Comparison of ENCODE assay signal across 26 mouse cellular contexts in the genomic region with DNA sequence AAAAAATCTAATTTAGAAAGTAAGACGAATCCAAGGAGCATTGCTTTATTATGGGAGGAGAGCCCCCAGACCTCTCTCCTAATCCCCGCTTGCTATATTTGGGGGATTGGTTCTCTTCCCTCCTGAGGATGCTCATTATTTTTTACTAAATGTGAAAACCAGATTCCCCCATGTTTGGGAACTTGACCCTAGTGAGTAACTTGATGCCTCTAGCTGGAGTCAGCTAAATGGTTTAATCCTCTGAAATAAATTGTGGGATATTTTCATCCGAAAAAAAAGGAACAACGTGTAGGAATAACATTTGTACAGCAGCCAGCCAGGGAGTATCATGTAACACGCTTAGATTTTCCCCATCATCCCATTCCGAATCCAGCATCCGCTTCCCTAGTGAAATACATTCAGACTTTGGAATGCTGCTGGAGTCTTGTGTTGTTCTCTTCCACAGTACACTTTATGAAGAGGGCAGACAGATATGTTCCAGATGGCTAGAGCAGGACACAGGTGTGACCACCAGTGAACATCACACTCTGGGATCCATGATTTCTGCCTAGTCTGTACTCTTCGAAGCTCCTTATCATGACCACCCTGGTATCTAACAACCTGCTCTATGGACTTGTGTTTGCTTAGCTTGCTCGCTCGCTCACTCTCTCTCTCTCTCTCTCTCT.
A peak's percentile ranks its signal among the peaks of the same experiment; 100 is the strongest.
DNase-seq lines count a peak whose midpoint lies in the region; ATAC-seq lines count a peak whose summit lies in the region.
"Had no signal": no experiment of that assay in that cellular context is flagged by ENCODE, and none has a peak within 500 bp of the region (broad histone marks: within the 10 kb centered on the region; RNA-seq: fewer than 3 reads in every experiment).

No protein-coding gene starts in this region.

- H3K27me3 ChIP-seq in lung, embryonic 15.5 days: no peaks in the 10 kb centered on the region
- H3K27me3 ChIP-seq in embryonic facial prominence, embryonic 15.5 days: no peaks in the 10 kb centered on the region
- no peaks in the 10 kb centered on the region for H3K27me3 ChIP-seq in limb, embryonic 15.5 days
- H3K27me3 ChIP-seq: heart, embryonic 15.5 days; liver, embryonic 15.5 days; neural tube, embryonic 12.5 days had no signal

- DNase-seq in frontal cortex, adult 2 months (ENCODE audit: extremely low spot score in 1 of 2, low spot score in 1 of 2): no peak
- no peak for DNase-seq in lung, postnatal 25 days (ENCODE audit: low spot score)
- no peak for DNase-seq in cerebellum, postnatal 25 days
- DNase-seq in thymus, postnatal 10 days (ENCODE audit: low spot score in 2 of 2): no peak
- DNase-seq: adrenal gland, postnatal 14 days; cerebellum, adult 9-11 months; forebrain, postnatal 0 days; gastrocnemius, postnatal 10 days; heart, adult 2 months; heart, postnatal 4 days; kidney, postnatal 25 days; left cerebral cortex, postnatal 4 days; lung, postnatal 4 days; thymus, postnatal 36 days had no signal

- H3K4me2 ChIP-seq in lung, embryonic 15.5 days: no peak overlapping the region
- no peak overlapping the region for H3K4me2 ChIP-seq in embryonic facial prominence, embryonic 15.5 days (replicated peaks)
- H3K4me2 ChIP-seq in limb, embryonic 15.5 days: no peak overlapping the region
- H3K4me2 ChIP-seq: heart, embryonic 15.5 days; liver, embryonic 15.5 days; midbrain, embryonic 11.5 days; neural tube, embryonic 12.5 days had no signal

- 64% methylated on average over 10 of the region's 10 CpGs for WGBS in lung, embryonic 15.5 days
- WGBS in embryonic facial prominence, embryonic 15.5 days: 45% methylated on average over 10 of the region's 10 CpGs
- WGBS in limb, embryonic 15.5 days: 42% methylated on average over 10 of the region's 10 CpGs

- H3K27ac ChIP-seq in lung, embryonic 15.5 days: 0 out of 2 replicates have a peak overlapping the region, but pooled peaks have one; percentile 6
- peak overlapping the region; percentile 65 for H3K27ac ChIP-seq in embryonic facial prominence, embryonic 15.5 days (replicated peaks)
- peak overlapping the region; percentile 63 for H3K27ac ChIP-seq in limb, embryonic 15.5 days
- H3K27ac ChIP-seq: forebrain, embryonic 10.5 days; heart, adult 2 months; heart, embryonic 15.5 days; liver, embryonic 15.5 days; neural tube, embryonic 12.5 days had no signal

- no peak overlapping the region for H3K4me3 ChIP-seq in lung, embryonic 15.5 days
- no peak overlapping the region for H3K4me3 ChIP-seq in embryonic facial prominence, embryonic 15.5 days (replicated peaks)
- H3K4me3 ChIP-seq in limb, embryonic 15.5 days: no peak overlapping the region
- H3K4me3 ChIP-seq: forebrain, embryonic 10.5 days; heart, adult 2 months; heart, embryonic 15.5 days; liver, embryonic 15.5 days; neural tube, embryonic 12.5 days had no signal

- ATAC-seq in frontal cortex, adult (ENCODE audit: low TSS enrichment): 0 out of 2 replicates have a peak, but pooled peaks have one; percentile 11
- ATAC-seq in lung, embryonic 15.5 days (ENCODE audit: borderline replicate concordance, extremely low read depth, low FRiP score, low TSS enrichment): no peak
- ATAC-seq in embryonic facial prominence, embryonic 15.5 days (ENCODE audit: insufficient number of reproducible peaks, low FRiP score, low TSS enrichment, low read depth): peak; percentile 81
- peak; percentile 78 for ATAC-seq in limb, embryonic 15.5 days (ENCODE audit: insufficient number of reproducible peaks, low FRiP score, low TSS enrichment, low read depth)
- ATAC-seq: activated CD4-positive, CD25-positive, alpha-beta regulatory T cell, adult 4 months; hindbrain, embryonic 16.5 days; intestine, embryonic 16.5 days had no signal

- peaks cover 7% of the 10 kb centered on the region; the same call in 1 of the 2 replicates for H3K4me1 ChIP-seq in lung, embryonic 15.5 days
- H3K4me1 ChIP-seq in embryonic facial prominence, embryonic 15.5 days: peaks cover 19% of the 10 kb centered on the region
- H3K4me1 ChIP-seq in limb, embryonic 15.5 days: 0 out of 2 replicates have a peak, but pooled peaks cover 7% of the 10 kb centered on the region
- H3K4me1 ChIP-seq: neural tube, embryonic 12.5 days had no signal

- no peak overlapping the region for H3K9ac ChIP-seq in lung, embryonic 15.5 days
- no peak overlapping the region for H3K9ac ChIP-seq in embryonic facial prominence, embryonic 15.5 days
- H3K9ac ChIP-seq in limb, embryonic 15.5 days: no peak overlapping the region
- H3K9ac ChIP-seq: forebrain, postnatal 0 days; heart, embryonic 15.5 days; liver, embryonic 15.5 days; neural tube, embryonic 12.5 days had no signal

- no peaks in the 10 kb centered on the region for H3K9me3 ChIP-seq in lung, embryonic 15.5 days
- H3K9me3 ChIP-seq in embryonic facial prominence, embryonic 15.5 days (replicated peaks): no peaks in the 10 kb centered on the region
- H3K9me3 ChIP-seq in limb, embryonic 15.5 days: no peaks in the 10 kb centered on the region
- H3K9me3 ChIP-seq: forebrain, embryonic 10.5 days; heart, embryonic 15.5 days; liver, embryonic 15.5 days; neural tube, embryonic 12.5 days had no signal

- peaks cover 3% of the 10 kb centered on the region; the same call in 1 of the 2 replicates for H3K36me3 ChIP-seq in lung, embryonic 15.5 days
- H3K36me3 ChIP-seq in embryonic facial prominence, embryonic 15.5 days: peaks cover 35% of the 10 kb centered on the region
- H3K36me3 ChIP-seq in limb, embryonic 15.5 days: peaks cover 45% of the 10 kb centered on the region
- H3K36me3 ChIP-seq: forebrain, embryonic 10.5 days; liver, embryonic 15.5 days; neural tube, embryonic 12.5 days had no signal

Comparison
In these comparisons a context has a peak if more than half of its experiments do, and no peak if none do; other contexts are left out.
1. H3K27ac ChIP-seq: peak in every context shown above with its lines; median percentile 65 in embryonic facial prominence, embryonic 15.5 days; 63 in limb, embryonic 15.5 days; 6 in lung, embryonic 15.5 days.